Mouse (Mus musculus) heart, embryonic 15.5 days (tissue): ENCODE results near the gene Dag1. TPM values are rescaled to one million over a fixed set of nuclear protein-coding genes. Genes with fewer than 3 reads are reported as not detected.
"Not testable (repeated sequence)": the region's sequence is repeated elsewhere in the genome, so short reads cannot be mapped to it uniquely, and the experiment has no call there.

Experiments used
- ATAC-seq: fragments of 200-750 bp; cut with Nextera tagmentation; replicated peaks from 2 replicates; pipeline ENCODE4 v1.8.0; 2017; ENCODE audit warnings: low read depth, moderate TSS enrichment; ENCODE audit not compliant: insufficient number of reproducible peaks, insufficient read depth, low FRiP score
- H3K27ac ChIP-seq: fragments of 300-500 bp; sonication (generic); 2 replicates; pipeline ENCODE4 v1.5.1; 2015; ENCODE audit warnings: mild to moderate bottlenecking, inconsistent platforms
- H3K27me3 ChIP-seq: fragments of 300-500 bp; sonication (generic); 2 replicates; pipeline ENCODE4 v1.6.1; 2015; ENCODE audit warnings: inconsistent platforms
- H3K36me3 ChIP-seq: fragments of 300-500 bp; sonication (generic); 2 replicates; pipeline ENCODE4 v1.6.1; 2015; ENCODE audit warnings: mild to moderate bottlenecking, inconsistent platforms
- H3K4me1 ChIP-seq: fragments of 300-500 bp; sonication (generic); replicated peaks from 2 replicates; pipeline ENCODE4 v1.6.1; 2015; ENCODE audit warnings: inconsistent platforms
- H3K4me2 ChIP-seq: fragments of 300-500 bp; sonication (generic); 2 replicates; pipeline ENCODE4 v1.6.1; 2015; ENCODE audit warnings: inconsistent platforms, mild to moderate bottlenecking, moderate library complexity
- H3K4me3 ChIP-seq: fragments of 300-500 bp; sonication (generic); 2 replicates; pipeline ENCODE4 v1.5.1; 2015; ENCODE audit warnings: mild to moderate bottlenecking, inconsistent platforms
- H3K9ac ChIP-seq: fragments of 300-500 bp; sonication (generic); 2 replicates; pipeline ENCODE4 v1.6.1; 2015; ENCODE audit warnings: mild to moderate bottlenecking, inconsistent platforms
- H3K9me3 ChIP-seq: fragments of 300-500 bp; sonication (generic); replicated peaks from 2 replicates; pipeline ENCODE4 v1.6.1; 2016; ENCODE audit warnings: inconsistent platforms
- WGBS: fragments of 180-500 bp; shearing (Covaris S2); methylation state at CpG from one replicate; pipeline ENCODE4 v1.1.7; 2015; ENCODE audit warnings: mixed read lengths; 5-methylcytosine and 5-hydroxymethylcytosine counted together
- polyA plus RNA-seq: library from polyadenylated mRNA; unstranded; fragments of >200 nt; fragmentation: Nextera tagmentation; extraction: Ambion mirVana; gene quantifications from 2 replicates; pipeline ENCODE4 v1.2.1, GENCODE M21; 2015

Dag1 gene
- polyA plus RNA-seq, 1 experiment from 2014 or later = 128 TPM

GRCm38 (mm10) chr9:108198621-108199020 lies 65.1 kb downstream of the Dag1 start:
- Histone ChIP-seq H3K9me3 (no peaks in the 10 kb centered on the region), H3K27me3 (no peaks in the 10 kb centered on the region), H3K4me2 (no peak overlapping the region), H3K4me1 (peaks cover 22% of the 10 kb centered on the region), H3K9ac (no peak overlapping the region), H3K27ac (no peak overlapping the region), H3K4me3 (no peak overlapping the region), H3K36me3 (no peaks in the 10 kb centered on the region)
- no peak for ATAC-seq
- WGBS = 40% methylated on average over 4 of the region's 4 CpGs

DNA sequence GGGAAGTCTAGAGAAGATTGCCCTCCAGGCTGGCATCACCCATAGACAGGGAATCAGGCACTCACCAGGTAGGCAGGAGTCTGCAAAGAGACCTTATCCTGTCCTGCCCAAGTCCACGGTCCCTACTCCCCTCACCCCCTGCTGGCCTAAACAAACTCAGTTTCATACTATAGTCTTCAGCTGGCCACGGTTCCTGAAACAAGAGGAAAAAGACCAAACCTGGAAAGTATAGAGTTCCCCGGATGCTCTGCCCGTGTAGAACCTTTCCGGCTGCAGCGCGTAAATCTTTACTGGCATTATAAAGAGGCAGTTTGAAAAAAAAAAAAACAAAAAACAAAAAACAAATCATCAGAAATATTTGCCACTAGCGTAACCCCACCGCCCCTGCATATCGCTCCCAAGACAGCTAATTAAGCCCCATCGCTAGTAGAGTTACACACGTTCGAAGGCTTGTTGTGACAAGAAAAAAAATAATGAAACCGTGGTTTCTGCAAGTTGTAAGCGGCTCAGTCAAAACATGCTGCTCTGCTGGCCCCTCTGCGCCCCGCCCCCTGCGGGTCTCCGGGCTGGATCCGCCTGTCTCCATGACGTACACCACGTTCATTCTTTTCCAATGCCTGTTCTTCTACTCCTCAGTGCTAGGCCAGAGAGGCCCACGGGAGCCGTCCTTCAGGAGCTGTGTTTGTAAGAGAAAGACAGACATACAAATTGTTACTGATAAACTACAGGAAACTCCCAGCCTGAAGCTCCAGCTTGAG lies 66.7 kb downstream of the Dag1 start:
- Histone ChIP-seq H3K4me1 (peaks cover 19% of the 10 kb centered on the region), H3K9me3 (no peaks in the 10 kb centered on the region), H3K9ac (no peak overlapping the region), H3K36me3 (no peaks in the 10 kb centered on the region), H3K4me2 (peak overlapping the region; percentile 42), H3K27ac (no peak overlapping the region), H3K27me3 (no peaks in the 10 kb centered on the region), H3K4me3 (peak overlapping the region; percentile 15; the same call in 1 of the 2 replicates)
- WGBS = 21% methylated on average over 24 of the region's 24 CpGs
- ATAC-seq = no peak

DNA sequence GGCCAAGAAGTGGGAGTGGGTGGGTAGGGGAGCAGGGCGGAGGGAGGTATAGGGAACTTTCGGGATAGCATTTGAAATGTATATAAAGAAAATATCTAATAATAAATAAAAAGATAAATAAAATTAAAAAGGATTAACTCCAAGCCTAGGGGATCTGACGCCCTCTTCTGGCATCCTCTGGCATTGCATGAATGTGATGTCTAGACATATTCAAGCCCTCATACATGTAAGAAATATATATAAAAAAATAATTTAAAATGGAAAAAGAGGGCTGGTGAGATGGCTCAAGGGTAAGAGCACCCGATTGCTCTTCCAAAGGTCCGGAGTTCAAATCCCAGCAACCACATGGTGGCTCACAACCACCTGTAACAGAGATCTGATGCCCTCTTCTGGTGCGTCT lies 67.5 kb downstream of the Dag1 start:
- not testable (repeated sequence) for H3K4me2 ChIP-seq, H3K36me3 ChIP-seq, H3K9me3 ChIP-seq, ATAC-seq, H3K27me3 ChIP-seq, H3K27ac ChIP-seq, H3K4me3 ChIP-seq, H3K9ac ChIP-seq
- 61% methylated on average over 6 of the region's 6 CpGs for WGBS
- H3K4me1 ChIP-seq = peaks cover 17% of the 10 kb centered on the region

- peak within 1 kb of the TSS; percentile 60 for H3K4me3 ChIP-seq
- no peak within 1 kb of the TSS for H3K9ac ChIP-seq
- no peak within 1 kb of the TSS for H3K27ac ChIP-seq
- no peaks in the 10 kb centered on the region for H3K9me3 ChIP-seq
- H3K27me3 ChIP-seq = peaks cover 56% of the 10 kb centered on the region
- 2% methylated on average over 85 of the region's 91 CpGs for WGBS
- no peaks in the 10 kb centered on the region for H3K36me3 ChIP-seq
- peak within 1 kb of the TSS; percentile 97 for H3K4me2 ChIP-seq
- peak; percentile 35; the same call in 1 of the 2 replicates for ATAC-seq
- peaks cover 10% of the 10 kb centered on the region for H3K4me1 ChIP-seq
Measured at GRCm38 (mm10) chr9:108189787-108190679, 73.7 kb downstream of the Dag1 start, which contains the start of gene Bsn. Bsn (minus strand) TSS chr9:108190384.

- H3K36me3 ChIP-seq = no peaks in the 10 kb centered on the region
- H3K4me3 ChIP-seq = peak overlapping the region; percentile 60
- H3K27ac ChIP-seq = no peak overlapping the region
- H3K9me3 ChIP-seq = no peaks in the 10 kb centered on the region
- 45% methylated on average over 5 of the region's 5 CpGs for WGBS
- peaks cover 10% of the 10 kb centered on the region for H3K4me1 ChIP-seq
- H3K4me2 ChIP-seq = peak overlapping the region; percentile 97
- H3K9ac ChIP-seq = no peak overlapping the region
- no peak for ATAC-seq
- H3K27me3 ChIP-seq = peaks cover 56% of the 10 kb centered on the region
Measured at GRCm38 (mm10) chr9:108189488-108189786, 74.3 kb downstream of the Dag1 start.

GRCm38 (mm10) chr9:108189023-108189422 lies 74.7 kb downstream of the Dag1 start:
- Histone ChIP-seq H3K36me3 (no peaks in the 10 kb centered on the region), H3K4me3 (no peak overlapping the region), H3K9me3 (no peaks in the 10 kb centered on the region), H3K4me2 (no peak overlapping the region), H3K9ac (no peak overlapping the region), H3K27ac (no peak overlapping the region), H3K27me3 (peaks cover 56% of the 10 kb centered on the region), H3K4me1 (peaks cover 13% of the 10 kb centered on the region)
- 72% methylated on average over 7 of the region's 7 CpGs for WGBS
- ATAC-seq = no peak

DNA sequence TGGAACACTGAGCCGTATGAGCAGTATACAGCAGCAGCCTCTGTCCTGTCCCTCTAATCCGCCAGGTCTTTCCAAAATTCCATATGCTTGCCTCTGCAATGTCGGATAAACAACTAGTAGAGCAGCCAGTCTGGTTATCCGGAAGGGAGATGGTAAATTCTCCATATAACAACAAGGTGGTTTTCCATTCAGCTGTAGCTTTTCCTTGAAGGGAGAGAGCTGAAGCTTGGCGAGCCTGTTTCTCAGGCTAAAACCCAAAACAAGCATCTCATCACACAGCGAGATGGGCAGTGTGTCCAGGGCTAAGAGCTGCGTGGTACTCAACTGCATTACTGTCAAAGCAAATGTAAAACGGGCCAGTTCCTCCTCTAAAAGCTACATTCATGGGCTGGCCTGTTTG lies 75.2 kb downstream of the Dag1 start:
- no peak overlapping the region for H3K9ac ChIP-seq
- 73% methylated on average over 8 of the region's 8 CpGs for WGBS
- H3K9me3 ChIP-seq = no peaks in the 10 kb centered on the region
- no peak overlapping the region for H3K27ac ChIP-seq
- H3K36me3 ChIP-seq = no peaks in the 10 kb centered on the region
- H3K27me3 ChIP-seq = peaks cover 56% of the 10 kb centered on the region
- ATAC-seq = no peak
- H3K4me1 ChIP-seq = peaks cover 18% of the 10 kb centered on the region
- H3K4me3 ChIP-seq = no peak overlapping the region
- H3K4me2 ChIP-seq = no peak overlapping the region

GRCm38 (mm10) chr9:108187616-108188015 lies 76.1 kb downstream of the Dag1 start:
- no peak overlapping the region for H3K9ac ChIP-seq
- 25% methylated on average over 6 of the region's 6 CpGs for WGBS
- ATAC-seq = no peak
- H3K27ac ChIP-seq = no peak overlapping the region
- peaks cover 56% of the 10 kb centered on the region for H3K27me3 ChIP-seq
- H3K4me1 ChIP-seq = peaks cover 18% of the 10 kb centered on the region
- no peak overlapping the region for H3K4me3 ChIP-seq
- no peak overlapping the region for H3K4me2 ChIP-seq
- no peaks in the 10 kb centered on the region for H3K36me3 ChIP-seq
- no peaks in the 10 kb centered on the region for H3K9me3 ChIP-seq

DNA sequence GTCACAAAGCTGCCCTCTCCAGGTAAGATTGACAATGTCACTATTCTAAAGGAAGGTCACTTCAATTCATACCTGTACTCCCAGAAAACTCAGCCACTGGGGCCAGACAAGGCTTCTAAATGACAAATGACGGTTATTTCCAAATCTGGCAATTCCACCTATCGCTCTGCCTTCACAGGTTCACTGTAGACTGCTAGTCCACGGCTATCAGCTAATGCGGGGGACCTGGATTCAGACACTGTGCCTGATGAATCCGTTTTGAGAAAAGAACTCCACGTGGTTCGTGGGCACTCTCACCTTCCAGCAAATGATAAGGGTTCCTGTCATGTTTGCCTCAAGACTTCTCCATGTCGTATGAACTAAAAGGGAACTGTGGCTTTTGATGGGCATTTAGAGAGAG lies 78.0 kb downstream of the Dag1 start:
- H3K9ac ChIP-seq = no peak overlapping the region
- 74% methylated on average over 8 of the region's 8 CpGs for WGBS
- H3K4me3 ChIP-seq = no peak overlapping the region
- H3K36me3 ChIP-seq = no peaks in the 10 kb centered on the region
- peaks cover 46% of the 10 kb centered on the region for H3K27me3 ChIP-seq
- H3K4me2 ChIP-seq = no peak overlapping the region
- H3K9me3 ChIP-seq = no peaks in the 10 kb centered on the region
- no peak overlapping the region for H3K27ac ChIP-seq
- peaks cover 18% of the 10 kb centered on the region for H3K4me1 ChIP-seq
- ATAC-seq = no peak

DNA sequence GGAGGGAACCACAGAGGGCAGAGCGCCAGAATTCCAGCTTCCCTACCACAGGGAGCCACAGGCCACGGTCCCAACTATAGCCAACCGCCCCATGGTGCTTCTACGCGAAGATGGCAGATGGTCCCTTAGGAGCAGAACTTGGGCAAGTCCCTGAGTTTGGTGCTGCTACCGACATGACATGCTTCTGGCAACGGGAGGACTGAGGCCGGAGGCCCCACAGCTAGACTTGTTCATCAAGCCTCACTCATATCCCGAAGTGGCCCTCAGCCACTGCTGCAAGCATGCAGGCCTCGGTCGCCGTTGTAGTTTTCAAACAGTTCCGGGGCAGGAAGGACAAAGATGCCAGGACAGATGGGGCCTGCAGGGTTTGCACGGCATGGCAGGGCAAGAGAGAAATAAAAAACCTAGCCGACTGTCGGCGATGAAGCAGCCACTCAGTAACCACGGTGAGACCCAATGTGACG lies 80.2 kb downstream of the Dag1 start:
- ATAC-seq = no peak
- peaks cover 24% of the 10 kb centered on the region for H3K27me3 ChIP-seq
- no peak overlapping the region for H3K4me3 ChIP-seq
- WGBS = 77% methylated on average over 19 of the region's 19 CpGs
- H3K4me1 ChIP-seq = peaks cover 8% of the 10 kb centered on the region
- no peak overlapping the region for H3K27ac ChIP-seq
- H3K9me3 ChIP-seq = no peaks in the 10 kb centered on the region
- H3K4me2 ChIP-seq = no peak overlapping the region
- H3K36me3 ChIP-seq = no peaks in the 10 kb centered on the region
- H3K9ac ChIP-seq = no peak overlapping the region

- no peaks in the 10 kb centered on the region for H3K36me3 ChIP-seq
- H3K4me3 ChIP-seq = no peak overlapping the region
- H3K9me3 ChIP-seq = no peaks in the 10 kb centered on the region
- no peak overlapping the region for H3K27ac ChIP-seq
- WGBS = 64% methylated on average over 11 of the region's 11 CpGs
- H3K4me2 ChIP-seq = no peak overlapping the region
- H3K4me1 ChIP-seq = peaks cover 8% of the 10 kb centered on the region
- H3K9ac ChIP-seq = no peak overlapping the region
- no peak for ATAC-seq
- peaks cover 18% of the 10 kb centered on the region; the same call in 1 of the 2 replicates for H3K27me3 ChIP-seq
Measured at GRCm38 (mm10) chr9:108182806-108183506, 80.8 kb downstream of the Dag1 start.
